Mouse (Mus musculus) C2C12 (cell line): ENCODE data around the gene Ppfia4. TPM values are rescaled to one million over a fixed set of nuclear protein-coding genes. Genes with fewer than 3 reads are reported as not detected.

Experiments used
- H3K27me3 ChIP-seq: one replicate; pipeline ENCODE4 v1.6.1; 2011; ENCODE audit not compliant: control insufficient read depth, insufficient read depth, insufficient read length
- H3K36me3 ChIP-seq: one replicate; pipeline ENCODE4 v1.6.1; 2011; ENCODE audit not compliant: control insufficient read depth, insufficient read depth
- H3K4me3 ChIP-seq: one replicate; pipeline ENCODE4 v1.5.1; 2011; ENCODE audit warnings: mild to moderate bottlenecking, control low read depth; ENCODE audit not compliant: poor library complexity, insufficient read depth, severe bottlenecking
- H3K79me2 ChIP-seq: one replicate; pipeline ENCODE4 v1.6.1; 2011; ENCODE audit not compliant: control insufficient read depth, insufficient read depth
- H3K79me3 ChIP-seq: one replicate; pipeline ENCODE4 v1.6.1; 2011; ENCODE audit warnings: low read depth, control low read depth
- H3ac ChIP-seq: one replicate; pipeline ENCODE3; 2011; ENCODE audit warnings: low read depth; ENCODE audit not compliant: control insufficient read depth, insufficient read length
- CEBPB ChIP-seq: IDR thresholded peaks from one replicate; pipeline ENCODE4 v1.6.1; 2011; ENCODE audit warnings: low read depth, mild to moderate bottlenecking, control low read depth, moderate library complexity
- CTCF ChIP-seq: IDR thresholded peaks from one replicate; pipeline ENCODE4 v1.5.1; 2011; ENCODE audit not compliant: control insufficient read depth, insufficient read depth, insufficient read length
- FOSL1 ChIP-seq: IDR thresholded peaks from one replicate; pipeline ENCODE4 v1.8.0; 2011; ENCODE audit warnings: mild to moderate bottlenecking, low read length; ENCODE audit not compliant: poor library complexity, insufficient read depth, severe bottlenecking
- MAX ChIP-seq: IDR thresholded peaks from one replicate; pipeline ENCODE4 v1.6.1; 2011; ENCODE audit warnings: mild to moderate bottlenecking, control low read depth
- MYOD1 ChIP-seq: IDR thresholded peaks from one replicate; pipeline ENCODE4 v1.6.1; 2011; ENCODE audit warnings: low read depth; ENCODE audit not compliant: control insufficient read depth, insufficient read length
- MYOG ChIP-seq: IDR thresholded peaks from one replicate; pipeline ENCODE4 v1.6.1; 2011; ENCODE audit not compliant: control insufficient read depth, insufficient read length; ENCODE audit errors: extremely low read depth
- USF1 ChIP-seq: IDR thresholded peaks from one replicate; pipeline ENCODE4 v1.6.1; 2011; ENCODE audit warnings: low read depth, mild to moderate bottlenecking, control low read depth, moderate library complexity
- polyA plus RNA-seq: library from polyadenylated mRNA; unstranded; fragments of >200 nt; fragmentation: generic; extraction: Trizol; gene quantifications from one replicate; pipeline ENCODE4 v1.2.1, GENCODE M21; 2012; ENCODE audit warnings: missing spikeins

Ppfia4 gene
- polyA plus RNA-seq, 1 experiment, result 0.35 TPM

GRCm38 (mm10) chr1:134341641-134342277 is 9.0 kb upstream of the Ppfia4 start:
- Histone ChIP-seq H3K36me3 (peaks cover 16% of the 10 kb centered on the region), H3K79me2 (no peaks in the 10 kb centered on the region), H3K4me3 (no peak overlapping the region), H3K27me3 (no peaks in the 10 kb centered on the region), H3ac (no peak overlapping the region), H3K79me3 (no peaks in the 10 kb centered on the region)
- TF ChIP-seq CTCF (no peak), FOSL1 (no peak), MAX (no peak), MYOD1 (no peak), MYOG (no peak), USF1 (no peak), CEBPB (no peak)

GRCm38 (mm10) chr1:134339757-134340619 is 7.3 kb upstream of the Ppfia4 start:
- TF ChIP-seq CTCF (no peak), USF1 (no peak), CEBPB (no peak), FOSL1 (no peak), MYOD1 (no peak), MAX (no peak), MYOG (no peak)

GRCm38 (mm10) chr1:134339162-134339561 is 6.4 kb upstream of the Ppfia4 start:
- H3K79me2 ChIP-seq, result no peaks in the 10 kb centered on the region
- H3ac ChIP-seq, result no peak overlapping the region
- H3K79me3 ChIP-seq, result no peaks in the 10 kb centered on the region
- no peak overlapping the region for H3K4me3 ChIP-seq
- TF ChIP-seq MYOG (no peak), CTCF (no peak), MYOD1 (no peak), FOSL1 (no peak), MAX (no peak), CEBPB (no peak), USF1 (no peak)
- H3K36me3 ChIP-seq, result no peaks in the 10 kb centered on the region
- H3K27me3 ChIP-seq, result no peaks in the 10 kb centered on the region

More at GRCm38 (mm10) chr1:134339757-134340619, 7.3 kb upstream of the Ppfia4 start:
- H3K79me2 ChIP-seq, result no peaks in the 10 kb centered on the region
- no peak overlapping the region for H3K4me3 ChIP-seq
- H3K36me3 ChIP-seq, result peaks cover 3% of the 10 kb centered on the region
- no peaks in the 10 kb centered on the region for H3K79me3 ChIP-seq
- H3ac ChIP-seq, result no peak overlapping the region
- H3K27me3 ChIP-seq, result no peaks in the 10 kb centered on the region

- TF ChIP-seq MYOD1 (no peak), MYOG (no peak), FOSL1 (no peak), MAX (no peak), USF1 (no peak), CTCF (no peak), CEBPB (no peak)
- no peak overlapping the region for H3K4me3 ChIP-seq
- no peaks in the 10 kb centered on the region for H3K79me2 ChIP-seq
- no peaks in the 10 kb centered on the region for H3K36me3 ChIP-seq
- no peak overlapping the region for H3ac ChIP-seq
- H3K27me3 ChIP-seq, result no peaks in the 10 kb centered on the region
- H3K79me3 ChIP-seq, result no peaks in the 10 kb centered on the region
Measured at GRCm38 (mm10) chr1:134336958-134337710, 4.4 kb upstream of the Ppfia4 start.

GRCm38 (mm10) chr1:134335924-134336810 is 3.4 kb upstream of the Ppfia4 start:
- H3K36me3 ChIP-seq, result no peaks in the 10 kb centered on the region
- no peak overlapping the region for H3K4me3 ChIP-seq
- H3K79me2 ChIP-seq, result no peaks in the 10 kb centered on the region
- TF ChIP-seq CTCF (no peak), MYOG (no peak), USF1 (no peak), FOSL1 (no peak), MAX (no peak), CEBPB (no peak), MYOD1 (no peak)
- no peaks in the 10 kb centered on the region for H3K27me3 ChIP-seq
- H3ac ChIP-seq, result no peak overlapping the region
- H3K79me3 ChIP-seq, result no peaks in the 10 kb centered on the region
